Mouse (Mus musculus) thymus, postnatal 14 days (tissue): ENCODE measurements around the gene Fgfr2.
"Not testable (repeated sequence)": the region's sequence is repeated elsewhere in the genome, so short reads cannot be mapped to it uniquely, and the experiment has no call there.

Source experiments
- DNase-seq: peaks from one replicate; pipeline ENCODE4 v3.0.0; 2021

Fgfr2 gene

DNA sequence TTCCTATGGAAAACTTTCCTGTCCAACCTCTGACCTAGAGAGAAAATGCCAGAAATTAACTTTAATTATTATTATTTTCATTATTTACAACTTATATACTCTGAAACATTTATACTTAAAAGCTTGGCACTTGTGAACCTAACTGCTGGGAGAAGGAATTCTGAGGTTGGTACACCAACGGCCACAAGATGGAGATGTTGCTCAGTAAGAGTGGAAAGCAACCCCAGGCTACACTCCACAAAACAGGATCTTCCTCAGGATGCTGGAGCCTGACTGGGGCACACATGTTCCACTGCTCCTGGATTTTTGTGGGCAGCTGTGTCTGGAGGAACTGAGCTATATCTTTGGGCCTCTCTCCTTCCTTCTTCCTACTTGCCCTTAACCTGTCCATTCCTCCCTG is 1690.9 kb downstream of the Fgfr2 start:
- no peak for DNase-seq

DNA sequence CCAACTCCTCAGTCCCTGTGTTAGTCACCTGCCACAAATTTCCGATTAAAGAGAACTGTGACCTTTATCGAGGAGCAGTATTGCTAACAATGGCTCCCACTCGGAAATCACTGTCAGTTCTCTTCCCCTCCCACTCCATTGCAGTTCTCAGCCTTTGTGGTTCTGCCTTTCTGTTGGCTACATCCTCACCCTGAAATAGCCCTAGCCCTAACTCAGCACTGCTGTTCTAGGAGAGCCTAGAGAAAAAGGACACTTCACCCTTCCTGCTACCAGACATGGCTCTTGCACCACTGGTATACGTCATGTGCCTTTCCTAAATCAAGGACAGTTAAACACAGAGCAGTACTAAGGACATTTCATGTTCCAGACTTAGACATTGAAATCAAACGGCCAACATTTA is 1695.8 kb downstream of the Fgfr2 start:
- DNase-seq: no peak

GRCm38 (mm10) chr7:131424912-131425311 is 1698.2 kb downstream of the Fgfr2 start:
- no peak for DNase-seq

- no peak for DNase-seq
These were observed 1705.5 kb downstream of the Fgfr2 start for GRCm38 (mm10) chr7:131417605-131418004.

GRCm38 (mm10) chr7:131416742-131417141 is 1706.4 kb downstream of the Fgfr2 start:
- not testable (repeated sequence) for DNase-seq

DNA sequence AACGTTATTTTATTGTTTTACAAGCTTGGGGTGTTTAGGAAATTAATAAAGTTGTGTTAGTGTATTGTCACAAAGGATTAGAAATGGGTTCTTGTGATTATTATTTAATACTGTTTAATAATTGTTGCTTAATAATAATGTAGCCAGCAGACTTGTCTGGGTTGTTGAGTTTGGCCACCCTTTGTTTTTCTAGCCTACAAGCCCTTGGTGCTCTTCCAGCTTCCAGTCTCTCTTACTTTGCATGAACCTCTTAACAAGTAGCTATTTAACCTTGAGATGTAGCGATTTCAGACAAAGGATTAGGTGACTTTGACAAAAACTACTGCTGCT is 1711.2 kb downstream of the Fgfr2 start:
- no peak for DNase-seq

- DNase-seq: peak; percentile 12
These were observed 1711.8 kb downstream of the Fgfr2 start for GRCm38 (mm10) chr7:131411221-131411940.

DNA sequence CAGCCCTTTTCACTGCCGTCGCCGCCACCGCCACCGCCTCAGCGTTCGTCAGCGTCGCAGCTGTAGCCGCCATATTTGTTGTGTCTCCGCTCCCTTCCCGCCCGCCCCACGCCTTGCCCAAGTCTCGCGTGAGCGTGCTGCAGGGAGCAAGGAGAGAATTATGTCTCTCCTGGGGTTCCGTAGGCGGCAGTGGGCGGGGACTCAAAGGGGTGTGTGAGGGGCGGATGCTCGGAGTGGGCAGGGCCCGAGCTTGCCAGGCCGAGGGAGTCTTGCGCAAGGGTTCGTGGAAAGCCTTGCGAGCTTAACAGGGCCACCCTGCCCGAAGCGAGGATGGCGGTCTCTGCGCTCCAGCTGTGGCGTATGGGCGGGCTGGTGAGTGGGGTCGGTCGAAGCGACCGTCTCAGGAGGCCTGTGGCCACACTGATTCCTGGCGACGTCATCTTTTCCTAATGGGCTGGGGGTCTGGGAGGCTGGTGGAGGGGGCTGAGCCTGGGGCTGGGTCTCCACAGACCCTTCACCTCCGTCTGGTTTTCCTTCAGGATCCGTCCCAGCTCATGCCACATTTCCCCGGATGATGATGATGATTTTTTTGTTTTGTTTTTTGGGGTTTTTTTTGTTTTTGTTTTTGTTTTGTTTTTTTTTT is 1712.6 kb downstream of the Fgfr2 start, which contains the start of the genes Ikzf5 and Acadsb:
TSS of gene Ikzf5 (minus strand) at position 106 of the 643 bp plus-strand sequence.
TSS of gene Acadsb (plus strand) at position 186 of the 643 bp plus-strand sequence.
- DNase-seq: peak; percentile 99

- DNase-seq: no peak
These were observed 1713.2 kb downstream of the Fgfr2 start for GRCm38 (mm10) chr7:131409988-131410385.

DNA sequence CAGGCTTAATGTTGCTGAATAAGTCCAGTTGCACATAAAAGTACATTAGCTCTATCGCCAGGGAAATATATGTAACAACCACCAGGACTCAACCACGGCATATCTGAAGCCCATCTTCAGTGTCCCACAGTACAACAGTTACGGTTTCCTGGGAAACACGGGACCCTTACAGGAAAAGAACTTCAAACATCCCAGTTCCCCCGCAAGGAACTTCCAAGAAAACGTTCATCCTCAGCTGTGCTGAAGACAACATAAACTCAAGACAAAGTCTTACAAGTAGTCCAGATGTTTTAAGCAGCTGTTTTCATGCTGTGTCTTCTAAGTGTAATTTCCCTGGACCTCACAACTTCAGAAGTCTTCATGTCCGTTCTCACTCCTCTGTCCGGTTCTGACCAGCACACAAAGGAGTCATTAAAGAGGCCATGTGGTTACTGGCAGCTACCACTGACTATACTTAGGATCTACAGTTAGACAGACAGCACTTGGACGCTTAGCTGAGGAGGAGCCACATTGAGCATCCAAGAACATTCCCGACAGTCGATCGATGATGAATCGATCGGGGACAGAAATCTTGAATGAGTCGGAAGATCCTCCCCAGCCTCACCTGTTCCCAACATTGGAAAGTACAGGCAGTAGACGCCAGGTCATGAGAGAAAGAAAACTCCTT is 1713.7 kb downstream of the Fgfr2 start:
- no peak for DNase-seq

DNA sequence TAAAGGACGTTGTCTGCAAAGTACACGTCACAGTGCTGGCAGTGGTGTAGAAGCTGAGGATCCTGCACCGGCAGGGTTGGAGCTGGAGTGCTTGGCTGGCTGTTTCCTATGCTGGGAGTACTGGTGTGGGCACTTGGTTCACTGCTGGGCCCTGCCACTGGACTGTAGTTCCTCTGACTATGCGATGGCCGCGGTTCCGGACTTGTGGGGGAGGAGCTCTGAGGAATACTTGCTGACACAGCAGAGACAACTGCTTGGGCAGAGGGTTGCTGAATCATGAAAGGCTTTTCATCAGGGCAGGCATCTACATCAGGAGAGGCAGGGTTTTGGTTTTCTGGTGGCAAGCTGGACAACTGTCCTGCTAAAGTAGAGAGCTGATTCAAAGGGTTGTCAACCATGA is 1731.4 kb downstream of the Fgfr2 start:
- DNase-seq: not testable (repeated sequence)

GRCm38 (mm10) chr7:131371880-131372651 is 1751.1 kb downstream of the Fgfr2 start:
- peak; percentile 22 for DNase-seq

DNA sequence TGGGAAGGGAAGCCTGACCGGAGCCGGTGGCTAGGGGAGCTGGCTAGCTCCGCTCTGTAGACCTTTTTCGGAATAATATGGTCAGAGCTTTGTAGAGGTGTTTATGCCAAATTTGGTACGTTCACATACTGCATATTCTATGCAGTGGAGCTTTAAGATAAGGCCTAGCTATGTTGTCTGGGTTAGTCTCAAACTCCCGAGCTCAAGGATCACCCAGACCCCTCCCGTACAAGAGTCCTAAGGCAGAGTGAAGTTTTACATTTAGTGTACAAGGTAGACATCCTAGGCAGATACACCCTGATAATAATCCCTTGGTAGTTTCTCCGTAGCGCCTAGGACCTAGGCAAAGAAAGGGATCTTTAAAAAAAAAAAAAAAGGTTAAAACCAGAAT is 1751.7 kb downstream of the Fgfr2 start:
- no peak for DNase-seq

DNA sequence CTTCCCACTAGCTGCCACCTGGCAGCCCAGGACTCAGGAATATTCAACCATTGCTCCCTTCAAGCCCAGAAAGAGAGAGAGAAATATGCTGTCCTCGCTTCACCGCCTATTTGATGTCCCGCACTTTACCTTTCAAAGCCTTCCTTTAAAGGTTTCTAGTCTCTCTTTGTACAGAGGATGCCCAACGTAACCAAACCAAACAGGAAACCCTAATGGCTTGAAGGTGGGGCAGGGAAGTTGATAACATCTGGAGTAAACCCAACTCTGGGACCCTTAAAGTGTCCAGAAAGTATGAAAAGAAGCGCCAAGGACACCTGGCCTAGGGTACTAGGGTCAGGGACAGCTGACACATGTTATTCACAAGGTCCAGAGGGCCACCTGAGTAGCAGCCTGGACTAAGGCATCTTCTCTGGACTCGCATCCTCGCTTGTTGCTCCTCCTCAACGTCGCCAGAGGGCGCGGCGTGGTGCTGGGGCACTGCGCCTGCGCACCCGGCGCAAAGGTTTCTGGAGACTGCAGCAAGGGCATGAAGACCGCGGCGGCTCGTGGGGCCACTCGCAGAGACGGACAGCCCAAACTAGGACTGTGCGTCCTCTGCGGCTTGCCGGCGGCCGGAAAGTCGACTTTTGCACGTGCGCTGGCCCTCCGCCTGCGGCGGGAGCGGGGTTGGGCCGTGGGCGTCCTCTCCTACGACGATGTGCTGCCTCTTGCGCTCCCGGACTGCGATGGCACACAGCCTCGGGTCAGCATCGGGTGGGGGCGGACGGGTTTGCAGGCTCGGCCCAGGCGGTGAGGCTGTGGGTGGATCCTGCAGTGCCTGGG is 1752.3 kb downstream of the Fgfr2 start, which contains the start of gene Pstk:
TSS of gene Pstk (plus strand) at position 494 of the 822 bp plus-strand sequence.
- DNase-seq: peak; percentile 83

DNA sequence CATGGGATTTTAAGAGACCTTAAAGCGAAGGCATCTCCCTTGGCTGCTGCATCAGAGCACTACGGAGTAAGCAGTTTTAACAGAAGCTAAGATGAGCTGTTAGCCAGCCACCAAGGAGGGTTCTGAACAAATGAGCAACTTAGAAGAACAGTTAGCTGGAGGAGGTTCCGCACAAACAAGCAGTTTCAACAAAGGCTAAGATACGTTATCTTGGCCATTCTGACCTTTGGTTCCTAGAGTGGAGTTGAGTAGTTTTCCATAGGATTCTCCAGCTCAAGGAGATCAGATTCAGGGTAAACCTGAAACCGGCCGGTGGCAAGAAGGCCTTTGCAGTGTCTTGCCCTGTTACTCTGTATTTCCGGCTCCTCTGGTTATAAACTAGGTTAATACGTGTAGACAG is 1759.0 kb downstream of the Fgfr2 start:
- no peak for DNase-seq

GRCm38 (mm10) chr7:131362615-131363300 is 1760.4 kb downstream of the Fgfr2 start, which contains the start of gene 2310057M21Rik:
Gene 2310057M21Rik, minus strand, starts transcription at chr7:131362759.
- DNase-seq: peak; percentile 91

DNA sequence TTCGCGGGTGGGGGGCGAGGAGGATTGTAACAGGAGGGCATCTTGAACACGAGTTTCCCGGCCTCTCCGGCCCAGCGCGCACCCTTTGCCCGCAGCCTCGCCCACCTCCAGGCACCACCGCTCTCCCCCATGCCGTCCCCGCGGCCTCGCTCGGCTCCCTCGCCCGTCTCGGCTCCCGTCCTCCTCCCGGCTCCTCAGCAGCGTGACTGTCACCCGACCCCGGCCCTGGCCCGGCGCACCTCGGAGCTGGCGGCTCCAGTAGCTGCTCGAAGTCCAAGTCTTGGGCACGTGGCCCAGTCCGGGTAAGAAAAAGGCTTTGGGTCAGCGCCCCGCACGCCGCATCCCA is 1760.9 kb downstream of the Fgfr2 start:
- no peak for DNase-seq

- no peak for DNase-seq
These were observed 1767.0 kb downstream of the Fgfr2 start for GRCm38 (mm10) chr7:131356105-131356504.

DNA sequence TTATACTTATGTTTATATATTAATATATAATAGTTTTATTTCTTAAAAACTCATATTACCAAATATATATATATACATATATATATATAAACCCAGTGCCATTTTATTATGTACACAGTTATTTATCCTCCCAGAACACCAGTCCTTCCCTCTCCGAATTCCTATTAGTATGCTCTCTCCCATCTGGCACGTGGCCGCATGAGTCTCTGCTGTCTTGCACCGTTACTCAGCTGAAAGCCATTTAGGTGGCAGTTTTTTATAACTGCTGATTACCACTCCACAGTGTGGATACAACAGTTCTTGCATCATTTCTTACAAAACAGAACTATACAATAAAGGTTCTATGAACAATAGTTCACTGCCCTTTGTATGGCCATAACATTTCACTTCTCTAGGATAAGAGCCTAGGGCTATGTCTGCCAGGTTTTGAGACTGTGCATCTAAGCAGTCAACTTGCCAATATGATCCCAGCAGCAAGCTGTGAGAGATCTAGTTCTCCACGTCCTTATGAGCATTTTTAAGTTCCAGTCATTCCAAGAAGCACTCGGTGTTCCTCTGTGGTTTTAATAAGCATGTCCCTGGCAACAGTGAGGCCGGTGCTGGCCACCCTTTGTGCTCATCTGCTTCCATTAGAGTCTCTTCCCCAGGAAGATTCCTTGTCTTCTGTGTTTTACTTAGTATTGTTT is 1777.2 kb downstream of the Fgfr2 start:
- DNase-seq: no peak

DNA sequence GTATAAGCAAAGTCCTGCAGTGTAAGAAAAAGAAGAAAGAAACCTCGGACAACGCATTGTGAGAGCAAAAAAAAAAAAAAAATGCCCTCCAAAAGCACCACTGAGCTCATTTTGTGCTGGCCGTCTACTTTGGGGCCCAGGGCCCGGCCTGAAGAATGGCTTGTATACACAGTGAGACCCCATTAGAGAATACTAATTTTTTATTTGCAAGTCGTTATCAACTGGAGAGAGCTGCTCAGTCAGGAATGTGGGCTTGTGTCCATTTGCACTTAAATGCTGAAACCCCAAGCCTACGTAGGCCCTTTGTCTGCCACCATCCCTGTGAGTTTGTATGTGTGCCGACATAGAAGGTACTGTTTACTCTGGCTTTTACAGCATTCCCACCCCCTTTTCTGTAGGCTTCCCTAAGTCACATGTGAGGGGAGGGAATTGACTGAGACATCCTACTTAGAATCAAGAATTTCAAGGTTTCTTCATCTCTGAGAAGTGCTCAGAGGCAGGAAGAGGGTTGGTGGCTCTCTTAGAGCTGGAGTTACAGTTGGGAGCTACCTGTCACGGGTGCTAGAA is 1785.6 kb downstream of the Fgfr2 start:
- DNase-seq: no peak

DNA sequence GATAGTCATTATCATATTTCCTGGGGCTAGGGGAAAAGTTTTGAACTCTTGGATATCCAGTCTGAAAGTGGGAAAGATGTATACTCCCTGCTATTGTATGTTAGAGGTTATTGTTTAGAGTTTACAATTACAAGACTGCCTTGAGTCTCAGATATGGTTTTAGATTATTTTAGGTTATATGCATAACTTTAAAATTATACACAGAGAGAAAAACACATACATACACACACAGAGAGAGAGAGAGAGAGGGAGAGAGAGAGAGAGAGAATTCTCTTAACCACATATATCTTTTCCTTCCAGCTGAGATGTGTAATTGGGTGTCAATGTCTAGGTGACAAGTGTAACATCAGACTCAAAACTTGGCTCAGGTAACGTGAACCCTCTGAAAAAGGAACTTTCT is 1789.6 kb downstream of the Fgfr2 start, which contains the start of gene Fam24a:
TSS of gene Fam24a (plus strand) at position 301 of the 400 bp plus-strand sequence.
- DNase-seq: no peak
